ENCODE assay signal across 12 mouse cellular contexts in the genomic region with DNA sequence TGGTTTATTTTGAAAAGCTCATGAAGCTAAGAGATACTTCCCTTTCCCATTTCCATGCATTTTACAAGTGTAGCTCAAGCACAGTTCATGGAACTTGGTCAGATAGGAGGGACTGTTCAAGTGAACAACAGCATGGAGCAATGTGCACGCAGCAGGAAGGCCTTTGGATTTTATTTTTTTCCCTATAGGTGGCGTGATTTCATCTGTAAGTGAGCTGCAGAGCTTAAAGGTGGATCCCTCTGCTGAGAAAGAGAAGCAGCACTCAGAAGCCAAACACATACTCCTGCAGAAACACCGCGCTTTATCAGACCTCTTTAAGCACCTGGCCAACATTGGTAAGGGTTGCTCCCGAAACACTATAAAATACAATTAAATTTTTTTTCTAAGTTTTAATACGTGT. TPM values are rescaled to one million over a fixed set of nuclear protein-coding genes. Genes with fewer than 3 reads are reported as not detected.
DNase-seq lines count a peak whose midpoint lies in the region; ATAC-seq and TF ChIP-seq lines count a peak whose summit lies in the region.
"Had no signal": no experiment of that assay in that cellular context is flagged by ENCODE, and none has a peak within 500 bp of the region (broad histone marks: within the 10 kb centered on the region; RNA-seq: fewer than 3 reads in every experiment).

No protein-coding gene starts in this region.

- no peaks in the 10 kb centered on the region for H3K9me3 ChIP-seq in hindbrain, embryonic 11.5 days (ENCODE audit: control insufficient read depth, low read length)
- no peaks in the 10 kb centered on the region for H3K9me3 ChIP-seq in hindbrain, embryonic 10.5 days
- H3K9me3 ChIP-seq in lung, postnatal 0 days (ENCODE audit: low read length): no peaks in the 10 kb centered on the region
- H3K9me3 ChIP-seq: liver, embryonic 12.5 days had no signal

- no peak overlapping the region for H3K27ac ChIP-seq in hindbrain, embryonic 11.5 days (ENCODE audit: low read depth, low read length)
- H3K27ac ChIP-seq in hindbrain, embryonic 10.5 days: no peak overlapping the region
- H3K27ac ChIP-seq in lung, postnatal 0 days (ENCODE audit: low read length): no peak overlapping the region
- H3K27ac ChIP-seq in cortical plate, adult 2 months (ENCODE audit: insufficient read depth, low read length): no peak overlapping the region
- H3K27ac ChIP-seq: liver, embryonic 12.5 days had no signal

- H3K4me2 ChIP-seq in hindbrain, embryonic 11.5 days (replicated peaks; ENCODE audit: low read depth, low read length): no peak overlapping the region
- H3K4me2 ChIP-seq in lung, postnatal 0 days (replicated peaks; ENCODE audit: low read depth, low read length): no peak overlapping the region
- H3K4me2 ChIP-seq: liver, embryonic 12.5 days had no signal

- TF ChIP-seq EP300 in lung, postnatal 0 days (IDR thresholded peaks at IDR 0.05): no peak

- H3K27me3 ChIP-seq in hindbrain, embryonic 11.5 days (ENCODE audit: control insufficient read depth, insufficient read depth, low read length): no peaks in the 10 kb centered on the region
- no peaks in the 10 kb centered on the region for H3K27me3 ChIP-seq in hindbrain, embryonic 10.5 days (ENCODE audit: insufficient read depth, poor library complexity, severe bottlenecking)
- no peaks in the 10 kb centered on the region for H3K27me3 ChIP-seq in lung, postnatal 0 days (replicated peaks; ENCODE audit: insufficient read depth, low read length)
- H3K27me3 ChIP-seq: liver, embryonic 12.5 days had no signal

- TF ChIP-seq CTCF in lung, postnatal 0 days (IDR thresholded peaks at IDR 0.05): peak; percentile 32
- TF ChIP-seq CTCF in cortical plate, adult 2 months (IDR thresholded peaks at IDR 0.05; ENCODE audit: extremely low read depth, insufficient read depth, low read length): 0 out of 2 replicates have a peak, but pooled peaks have one; percentile 13

- no peak overlapping the region for H3K4me3 ChIP-seq in hindbrain, embryonic 11.5 days (ENCODE audit: low read depth, low read length)
- no peak overlapping the region for H3K4me3 ChIP-seq in hindbrain, embryonic 10.5 days
- no peak overlapping the region for H3K4me3 ChIP-seq in lung, postnatal 0 days (ENCODE audit: low read depth, low read length)
- H3K4me3 ChIP-seq in cortical plate, adult 2 months (ENCODE audit: insufficient read depth, low read length): no peak overlapping the region
- H3K4me3 ChIP-seq: liver, embryonic 12.5 days had no signal

- peaks cover 6% of the 10 kb centered on the region; the same call in 1 of the 2 replicates for H3K36me3 ChIP-seq in hindbrain, embryonic 11.5 days (ENCODE audit: control insufficient read depth, insufficient read depth, low read length)
- peaks cover 99% of the 10 kb centered on the region for H3K36me3 ChIP-seq in hindbrain, embryonic 10.5 days
- peaks cover 13% of the 10 kb centered on the region for H3K36me3 ChIP-seq in lung, postnatal 0 days (ENCODE audit: insufficient read depth, low read length)

- TF ChIP-seq POLR2A in cortical plate, adult 2 months (IDR thresholded peaks at IDR 0.05; ENCODE audit: extremely low read depth, insufficient read depth, low read length): no peak

- WGBS in hindbrain, embryonic 11.5 days: 89% methylated on average over 6 of the region's 6 CpGs
- WGBS in hindbrain, embryonic 10.5 days: 88% methylated on average over 6 of the region's 6 CpGs
- WGBS in lung, postnatal 0 days: 85% methylated on average over 6 of the region's 6 CpGs

- DNase-seq in cerebellum, adult 9-10 months: peak; percentile 15
- no peak for DNase-seq in cerebellum, postnatal 36 days
- DNase-seq in hindbrain, embryonic 11.5 days (ENCODE audit: low spot score): peak; percentile 6
- DNase-seq in hindbrain, embryonic 10.5 days (ENCODE audit: low spot score): no peak
- DNase-seq in lung, postnatal 0 days (ENCODE audit: low spot score): peak; percentile 13
- no peak for DNase-seq in lung, postnatal 10 days
- no peak for DNase-seq in right cerebral cortex, postnatal 4 days
- DNase-seq: heart, postnatal 14 days; right cerebral cortex, postnatal 25 days had no signal

- H3K4me1 ChIP-seq in hindbrain, embryonic 11.5 days (replicated peaks; ENCODE audit: control insufficient read depth, insufficient read depth, low read length): no peaks in the 10 kb centered on the region
- H3K4me1 ChIP-seq in hindbrain, embryonic 10.5 days (replicated peaks): no peaks in the 10 kb centered on the region
- no peaks in the 10 kb centered on the region for H3K4me1 ChIP-seq in lung, postnatal 0 days (ENCODE audit: insufficient read depth, low read depth, low read length)
- 0 out of 2 replicates have a peak, but pooled peaks cover 2% of the 10 kb centered on the region for H3K4me1 ChIP-seq in cortical plate, adult 2 months (ENCODE audit: control insufficient read depth, insufficient read depth, low read length)

- no peak overlapping the region for H3K9ac ChIP-seq in hindbrain, embryonic 11.5 days (ENCODE audit: low read depth, low read length)
- no peak overlapping the region for H3K9ac ChIP-seq in lung, postnatal 0 days (replicated peaks; ENCODE audit: low read depth)
- H3K9ac ChIP-seq: liver, embryonic 12.5 days had no signal

- no peak for ATAC-seq in hindbrain, embryonic 11.5 days (ENCODE audit: low FRiP score)
- no peak for ATAC-seq in lung, postnatal 0 days
- ATAC-seq: intestine, embryonic 16.5 days; liver, embryonic 12.5 days had no signal

RNA-seq across cellular contexts. Expression of a gene that starts 54.7 kb away (rescaled TPM):
- 154 and 162 TPM in 2 replicates for polyA plus RNA-seq in hindbrain, embryonic 11.5 days (2014; fragmentation: Nextera tagmentation; extraction: Ambion mirVana)
- polyA plus RNA-seq in hindbrain, embryonic 10.5 days (2016; fragmentation: Nextera tagmentation; extraction: Ambion mirVana): 115 and 142 TPM in 2 replicates
- polyA plus RNA-seq in lung, postnatal 0 days (2015; fragmentation: Nextera tagmentation; extraction: Ambion mirVana): 92.5 and 95.1 TPM in 2 replicates
- polyA plus RNA-seq in cortical plate, adult 2 months (2012; rRNA removed): 58.0 and 61.3 TPM in 2 replicates

Comparison
In these comparisons a context has a peak if more than half of its experiments do, and no peak if none do; other contexts are left out.
1. DNase-seq: peak in cerebellum, adult 9-10 months (single experiment), hindbrain, embryonic 11.5 days (single experiment) and lung, postnatal 0 days (single experiment); none in cerebellum, postnatal 36 days (0 of 2), hindbrain, embryonic 10.5 days (single experiment), lung, postnatal 10 days (single experiment) and right cerebral cortex, postnatal 4 days (single experiment).